Mouse (Mus musculus): ENCODE measurements around the gene Tbx21.

Tbx21 gene

GRCm38 (mm10) chr11:97131683-97132082 is 16.6 kb upstream of the Tbx21 start:
- DNase-seq: no peak

DNA sequence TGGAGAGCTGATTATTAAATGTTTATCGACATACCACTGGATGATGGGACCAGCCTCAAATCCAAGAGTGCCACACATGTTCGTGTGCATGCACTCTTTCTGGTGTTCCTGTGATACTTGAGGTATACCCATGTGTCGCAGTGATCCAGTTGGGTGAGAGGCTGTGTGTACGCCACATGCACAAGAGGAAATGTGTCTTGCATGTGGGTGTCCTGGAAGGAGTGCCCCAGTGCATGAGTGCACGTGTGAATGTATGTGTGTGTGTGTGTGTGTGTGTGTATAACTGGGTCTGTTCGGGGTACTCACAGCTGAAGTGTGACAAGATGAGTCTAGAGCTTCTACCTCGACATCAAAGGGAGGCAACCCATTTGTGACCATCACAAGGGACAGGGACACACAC is 15.2 kb upstream of the Tbx21 start:
- DNase-seq: no peak

GRCm38 (mm10) chr11:97128956-97129355 is 13.8 kb upstream of the Tbx21 start:
- no peak for DNase-seq

GRCm38 (mm10) chr11:97127470-97128223 is 12.5 kb upstream of the Tbx21 start:
- DNase-seq: no peak

DNA sequence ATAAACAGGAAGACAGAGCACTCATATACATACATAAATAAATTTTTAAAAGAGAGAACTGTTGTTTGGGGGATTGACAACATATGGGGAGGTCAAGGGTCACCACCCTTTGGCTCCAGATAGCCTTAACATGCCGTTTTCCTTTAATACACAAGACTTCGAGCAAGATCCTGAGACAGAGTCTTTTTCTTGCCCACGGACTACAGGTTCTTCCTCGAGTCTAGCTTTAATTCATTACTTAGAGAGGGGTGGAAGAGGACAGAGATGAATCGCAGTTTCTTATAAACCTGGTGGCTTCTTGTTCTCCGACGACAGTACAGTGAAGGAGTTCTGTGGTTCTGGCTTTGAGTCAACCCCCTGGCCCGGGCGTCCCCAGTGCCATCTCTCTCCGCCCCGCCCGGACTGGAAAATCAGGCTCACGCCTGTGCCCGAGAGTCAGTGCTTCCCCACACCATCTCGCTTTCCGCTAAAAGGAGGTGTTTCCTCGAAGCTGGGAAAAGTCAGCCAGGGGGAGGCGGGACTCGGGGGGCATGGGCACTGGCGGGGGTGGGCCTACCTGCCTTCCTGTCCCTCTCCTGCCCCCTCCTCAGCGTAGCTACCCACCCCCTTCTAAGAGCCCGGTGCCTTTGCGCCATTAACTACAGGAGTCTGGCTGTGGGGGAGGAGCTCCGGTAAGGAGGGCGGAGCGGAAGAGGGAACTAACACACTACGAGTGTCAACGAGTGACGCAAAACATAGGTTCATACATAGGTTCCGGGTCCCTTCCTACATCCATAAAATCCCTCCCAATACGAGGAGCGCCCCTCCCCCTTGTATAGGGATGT is 11.7 kb upstream of the Tbx21 start:
- no peak for DNase-seq

- no peak for DNase-seq
These were observed 9.3 kb upstream of the Tbx21 start for GRCm38 (mm10) chr11:97124266-97125036.

- no peak for DNase-seq
These were observed 8.3 kb upstream of the Tbx21 start for GRCm38 (mm10) chr11:97123282-97123890.

- no peak for DNase-seq
These were observed 5.5 kb upstream of the Tbx21 start for GRCm38 (mm10) chr11:97120641-97121040.

DNA sequence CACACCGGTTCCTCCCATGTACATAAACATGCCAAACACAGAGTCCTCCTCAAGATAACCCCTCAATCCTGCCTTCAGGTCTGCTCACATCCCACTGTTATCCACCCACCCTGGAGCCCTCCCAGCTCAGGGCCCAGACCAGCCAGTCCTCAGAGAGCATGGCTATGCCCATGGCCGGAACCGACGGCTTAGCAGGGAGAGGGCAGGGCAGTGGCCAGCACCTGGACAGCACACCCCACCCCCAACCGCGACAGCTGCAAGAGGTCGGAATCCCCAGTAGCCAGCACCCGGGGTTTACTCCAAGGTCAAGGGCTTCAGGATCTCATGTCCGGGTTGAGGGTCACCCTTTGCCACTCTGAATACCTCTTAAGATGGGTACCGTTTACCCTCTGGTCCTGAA is 5.1 kb upstream of the Tbx21 start:
- DNase-seq: no peak

- no peak for DNase-seq
These were observed 666 bp upstream of the Tbx21 start for GRCm38 (mm10) chr11:97115797-97116196.

- no peak for DNase-seq
These were observed 2.5 kb downstream of the Tbx21 start for GRCm38 (mm10) chr11:97112519-97113125.

DNA sequence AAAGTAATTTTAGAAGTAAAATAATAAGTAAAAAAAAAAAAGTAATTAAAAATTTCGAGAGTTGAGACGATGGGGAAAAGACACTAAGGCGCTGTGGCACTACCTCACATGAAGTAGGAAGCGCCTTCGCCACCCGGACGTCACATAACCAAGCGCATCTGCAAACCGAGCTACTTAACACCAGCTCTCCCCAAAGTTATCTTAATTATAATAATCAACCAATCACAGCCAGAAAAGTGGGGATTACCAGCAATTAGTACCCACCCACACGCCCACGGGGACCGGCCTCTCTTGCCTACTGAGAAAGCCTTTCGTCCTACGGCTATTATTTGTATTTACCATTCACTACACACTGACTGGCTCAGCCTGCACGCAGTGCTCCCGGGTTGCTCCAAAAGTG is 6.2 kb downstream of the Tbx21 start:
- DNase-seq: no peak

GRCm38 (mm10) chr11:97104091-97104483 is 11.0 kb downstream of the Tbx21 start:
- DNase-seq: no peak

DNA sequence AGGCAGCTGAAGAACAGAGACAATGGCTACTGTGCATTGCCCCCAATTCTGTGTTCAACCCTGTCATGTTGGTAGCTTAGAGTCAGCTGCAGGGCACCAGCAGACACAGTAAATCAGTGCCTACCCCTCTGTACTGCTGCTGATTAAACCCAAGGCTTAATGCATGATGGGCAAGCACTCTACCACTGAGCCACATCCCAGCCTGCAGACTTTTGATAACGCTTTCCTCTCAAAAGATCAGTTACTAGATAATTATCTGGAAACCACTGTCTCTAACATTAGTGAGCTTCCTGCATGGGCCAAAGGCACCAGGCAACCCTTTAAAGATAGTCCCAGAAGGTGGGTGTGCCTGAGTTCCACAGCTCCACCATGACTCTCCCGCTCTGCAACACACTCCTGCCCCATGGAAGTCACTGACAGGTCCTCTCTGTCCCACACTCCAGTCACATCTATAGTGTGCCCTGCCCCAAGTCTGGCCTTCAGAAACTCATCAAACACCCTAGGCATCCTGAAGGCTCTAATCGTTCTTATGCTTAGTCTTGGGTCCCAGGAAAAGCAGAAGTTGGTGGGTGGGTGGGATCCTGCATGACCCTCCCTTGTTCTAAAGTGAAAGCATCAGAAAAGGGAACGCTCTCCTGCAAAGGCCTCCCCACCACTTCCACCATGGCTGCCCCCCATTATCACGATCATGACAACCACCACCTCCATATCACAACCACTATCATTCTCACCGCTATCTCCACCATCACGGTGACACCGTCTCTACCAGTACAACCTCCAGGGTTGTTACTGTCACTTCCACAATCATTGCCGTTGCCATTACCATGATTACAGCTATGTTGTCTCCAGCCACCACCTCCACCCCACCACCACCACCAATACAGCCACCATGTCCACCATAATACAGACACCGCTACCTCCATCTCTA is 11.7 kb downstream of the Tbx21 start:
- DNase-seq: no peak

DNA sequence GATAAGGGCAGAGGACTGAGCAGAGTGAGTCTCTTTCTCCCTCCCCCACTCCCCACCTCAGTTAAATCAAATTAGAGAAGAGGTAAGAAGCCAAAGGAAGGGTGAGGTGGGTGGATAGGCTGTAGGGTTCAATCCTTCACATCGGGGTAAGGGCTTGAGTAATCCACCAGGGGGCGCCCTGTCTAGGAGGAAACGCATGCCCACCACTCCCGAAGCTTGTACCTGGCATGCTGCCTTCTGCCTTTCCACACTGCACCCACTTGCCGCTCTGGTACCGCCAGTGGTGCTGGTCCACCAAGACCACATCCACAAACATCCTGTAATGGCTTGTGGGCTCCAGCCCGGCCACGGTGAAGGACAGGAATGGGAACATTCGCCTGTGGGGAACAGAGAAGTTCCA is 13.4 kb downstream of the Tbx21 start:
- DNase-seq: peak; percentile 54

DNA sequence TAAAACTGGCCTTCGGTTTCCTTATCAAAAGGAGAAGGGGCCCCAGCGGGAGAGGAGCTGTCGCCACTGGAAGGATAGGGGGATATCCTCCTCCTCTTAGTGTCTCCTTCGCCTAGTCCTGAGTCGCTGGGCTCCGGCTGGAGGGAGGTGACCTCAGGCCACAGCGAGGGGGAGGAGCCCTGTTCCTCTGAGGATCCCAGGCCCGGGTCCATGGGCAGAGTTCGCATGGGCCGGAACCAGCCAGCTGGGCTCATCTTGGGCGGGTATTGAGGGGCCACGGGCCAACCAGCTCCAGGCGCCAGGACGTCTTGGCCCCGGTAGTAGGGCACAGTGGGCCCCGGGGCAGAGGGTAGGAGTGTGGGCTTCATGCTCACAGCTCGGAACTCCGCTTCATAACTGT is 16.3 kb downstream of the Tbx21 start:
- DNase-seq: no peak

DNA sequence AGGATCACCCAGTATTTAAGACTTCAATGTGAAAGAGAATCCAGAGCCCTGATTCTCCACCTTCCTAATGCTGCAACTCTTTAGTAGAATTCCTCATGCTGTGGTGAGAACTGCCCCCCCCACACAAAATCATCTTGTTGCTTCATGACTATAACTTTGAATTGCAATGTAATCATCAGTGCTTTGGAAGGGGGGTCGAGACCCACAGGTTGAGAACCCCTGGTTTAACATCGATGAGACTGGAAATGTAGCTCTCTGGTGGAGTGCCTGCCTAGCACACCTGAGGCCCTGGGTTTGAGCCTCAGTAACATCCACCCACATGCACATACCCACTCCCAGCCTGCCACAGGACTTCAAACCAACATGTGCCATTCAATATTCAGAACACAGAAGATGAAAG is 20.5 kb downstream of the Tbx21 start:
- DNase-seq: no peak

DNA sequence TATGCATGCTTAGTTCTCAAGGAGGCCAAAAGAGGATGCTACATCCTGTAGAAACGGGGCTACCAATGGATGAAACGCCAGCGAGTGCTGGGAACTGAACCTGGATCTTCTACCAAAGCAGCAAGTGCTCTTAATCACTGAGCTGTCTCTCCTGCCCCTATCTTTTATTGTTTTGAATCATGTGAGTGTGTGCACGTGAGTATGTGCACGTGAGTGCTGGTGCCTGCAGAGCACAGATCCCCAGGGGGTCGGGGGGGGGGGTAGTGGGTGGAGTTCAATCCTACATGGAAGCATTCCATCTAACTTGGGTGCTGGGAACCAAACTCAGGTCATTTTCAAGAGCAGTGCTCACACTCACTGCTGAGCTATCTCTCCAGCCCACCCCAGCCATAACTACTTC is 28.8 kb downstream of the Tbx21 start:
- DNase-seq: no peak

DNA sequence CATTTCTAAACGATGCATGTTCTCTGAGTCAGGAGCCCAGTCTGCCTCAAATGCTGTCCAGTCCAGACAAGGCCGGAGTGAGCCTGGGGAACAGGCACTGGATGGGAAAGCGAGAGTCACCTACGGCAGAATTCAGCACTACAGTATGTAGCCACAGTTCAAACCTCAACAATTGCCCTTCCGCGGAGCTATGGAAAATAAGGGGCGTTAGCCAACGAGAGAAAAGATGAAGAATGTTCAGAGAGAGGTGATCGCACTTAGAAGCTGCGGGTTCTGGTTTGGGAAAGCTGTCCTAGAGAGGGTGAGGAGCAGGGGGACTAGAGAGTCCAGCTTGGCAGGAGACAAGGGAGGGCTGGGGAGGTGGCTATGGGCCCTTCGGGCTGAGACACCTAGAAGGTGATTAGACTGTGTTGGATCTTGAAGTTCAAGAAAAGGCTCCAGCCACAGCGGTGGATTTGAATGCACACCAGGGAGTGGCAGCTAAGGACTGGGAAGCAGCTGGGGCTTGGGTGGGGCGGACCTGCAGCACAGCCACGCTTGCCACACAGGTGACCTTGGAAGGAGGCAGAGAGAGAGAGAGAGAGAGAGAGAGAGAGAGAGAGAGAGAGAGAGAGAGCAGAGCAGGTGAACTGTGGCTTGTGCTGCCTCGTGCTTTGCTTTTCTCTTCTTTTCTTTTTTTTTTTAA is 30.2 kb downstream of the Tbx21 start:
- no peak for DNase-seq

DNA sequence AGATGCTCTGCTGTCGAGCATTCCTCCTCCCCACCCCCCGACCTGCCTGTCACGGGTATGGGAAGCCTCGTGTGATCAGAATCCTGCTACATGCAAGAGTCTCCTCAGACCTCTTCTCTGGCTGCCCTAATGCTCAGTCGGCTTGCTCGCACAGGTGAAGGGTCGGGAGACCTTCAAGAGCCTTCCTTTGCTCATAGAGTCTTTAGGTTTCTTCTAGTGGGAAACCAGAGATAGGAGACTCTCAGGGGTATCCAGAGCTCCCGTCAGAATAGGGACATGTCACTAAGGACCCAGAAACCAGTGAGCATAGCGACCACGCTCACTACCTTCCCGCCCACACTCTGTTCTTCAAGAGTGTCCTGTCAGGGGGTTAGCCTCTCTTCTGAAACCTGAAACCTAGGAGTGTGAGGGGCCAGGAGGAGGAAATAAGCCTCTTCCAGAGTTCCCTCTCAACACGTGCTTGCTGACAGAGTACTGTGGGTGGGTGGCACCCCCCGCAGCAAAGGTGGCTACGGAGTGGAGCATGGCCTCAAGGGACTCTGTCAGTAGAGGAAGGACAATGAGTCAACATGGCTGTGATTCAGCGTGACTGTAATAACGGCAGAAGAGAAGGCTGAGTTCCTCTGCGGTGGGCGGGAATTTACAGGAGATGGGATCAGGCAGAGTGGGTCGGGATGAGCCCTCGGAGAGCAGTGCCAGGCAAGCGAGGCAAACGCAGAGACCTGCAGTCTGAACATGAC is 31.6 kb downstream of the Tbx21 start:
- no peak for DNase-seq

Measured in cerebellum, adult 9-11 months (tissue).